Mouse (Mus musculus): ENCODE measurements around the gene Osr1.

Osr1 gene

GRCm38 (mm10) chr12:9569971-9570370, at the start of gene Osr1:
Gene Osr1 (plus strand): TSS chr12:9570116.
- DNase-seq (ENCODE audit: low spot score in 2 of 2) = peak in 1 of 2 experiments; percentile 44

- DNase-seq (ENCODE audit: low spot score in 2 of 2) = no peak
These were observed 19.6 kb upstream of the Osr1 start for GRCm38 (mm10) chr12:9550328-9550727.

DNA sequence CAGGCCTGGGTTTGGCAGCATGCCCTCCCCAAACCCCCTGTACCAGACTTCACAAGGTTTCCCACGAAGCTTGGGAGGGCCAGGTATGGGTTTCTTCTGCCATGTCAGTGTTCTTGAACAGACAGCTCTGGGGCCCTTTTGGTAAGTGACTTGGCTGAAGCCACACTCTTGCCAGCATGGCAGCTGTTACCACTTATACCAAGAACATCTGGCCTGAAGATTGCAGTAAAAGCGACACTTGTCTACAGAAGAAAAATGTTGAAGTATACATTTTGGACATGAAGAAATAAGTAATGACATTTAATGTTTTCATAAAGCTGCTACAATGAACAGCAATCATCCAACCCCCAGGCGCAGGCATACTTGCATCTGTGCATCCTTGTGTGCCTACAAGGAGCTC, 5.0 kb upstream of the Osr1 start:
- no peak for DNase-seq (ENCODE audit: low spot score in 2 of 2)

- no peak for DNase-seq (ENCODE audit: low spot score in 2 of 2)
These were observed 630 bp downstream of the Osr1 start for GRCm38 (mm10) chr12:9570496-9570995.

DNA sequence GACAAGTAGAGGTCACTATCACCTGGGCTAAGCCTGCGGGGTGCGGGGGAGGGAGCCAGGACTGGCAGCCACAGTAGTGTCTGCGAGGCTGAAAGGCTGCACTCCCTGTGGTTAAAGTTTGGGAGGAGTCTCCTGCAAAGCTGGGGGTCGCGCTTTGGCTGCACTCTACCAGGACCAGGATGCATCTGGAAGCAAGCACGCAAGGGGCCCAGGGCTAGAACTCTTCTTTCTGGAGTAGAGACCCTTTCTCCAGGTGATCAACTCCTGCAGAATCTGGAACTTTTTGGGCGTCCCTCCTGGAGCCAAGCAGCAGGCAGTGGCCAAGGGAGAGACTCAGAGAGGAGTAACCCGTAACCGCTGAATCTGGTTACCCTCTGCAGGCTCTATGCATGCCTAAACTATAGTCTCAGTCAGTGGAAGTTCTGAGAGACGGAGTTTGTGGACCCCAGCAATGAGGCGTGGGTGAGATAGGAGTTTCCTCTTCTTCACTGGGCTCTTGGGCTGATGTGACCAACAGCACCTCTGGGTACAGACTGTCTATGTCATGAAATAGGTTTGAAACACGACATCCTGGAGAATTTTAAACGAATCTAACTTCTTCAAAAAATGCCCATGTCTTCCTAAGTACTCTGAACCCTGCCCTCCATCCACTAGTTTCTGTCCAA, 1.5 kb downstream of the Osr1 start:
- no peak for DNase-seq (ENCODE audit: low spot score in 2 of 2)

- DNase-seq (ENCODE audit: low spot score in 2 of 2) = no peak
These were observed 2.1 kb downstream of the Osr1 start for GRCm38 (mm10) chr12:9572022-9572421.

DNA sequence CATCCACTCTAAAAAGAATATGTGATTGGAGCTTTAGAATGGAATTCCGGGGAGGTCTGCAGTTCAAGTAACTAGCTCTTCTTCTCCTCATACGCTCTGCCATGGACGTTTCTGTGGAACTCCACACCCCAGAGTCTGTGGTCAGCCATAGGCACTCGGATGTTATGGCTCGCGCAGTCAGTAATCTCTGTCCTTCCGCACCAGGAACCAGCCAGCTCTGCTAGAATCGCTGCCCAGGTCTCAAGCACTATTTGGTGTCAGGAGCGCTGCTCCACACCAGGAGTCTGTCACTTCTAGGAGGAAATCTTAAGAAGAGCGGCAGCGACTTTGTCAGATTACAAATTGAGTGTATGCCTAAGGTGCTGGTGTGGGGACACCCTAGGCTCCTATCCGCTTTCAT, 3.8 kb downstream of the Osr1 start:
- DNase-seq (ENCODE audit: low spot score in 2 of 2) = no peak

DNA sequence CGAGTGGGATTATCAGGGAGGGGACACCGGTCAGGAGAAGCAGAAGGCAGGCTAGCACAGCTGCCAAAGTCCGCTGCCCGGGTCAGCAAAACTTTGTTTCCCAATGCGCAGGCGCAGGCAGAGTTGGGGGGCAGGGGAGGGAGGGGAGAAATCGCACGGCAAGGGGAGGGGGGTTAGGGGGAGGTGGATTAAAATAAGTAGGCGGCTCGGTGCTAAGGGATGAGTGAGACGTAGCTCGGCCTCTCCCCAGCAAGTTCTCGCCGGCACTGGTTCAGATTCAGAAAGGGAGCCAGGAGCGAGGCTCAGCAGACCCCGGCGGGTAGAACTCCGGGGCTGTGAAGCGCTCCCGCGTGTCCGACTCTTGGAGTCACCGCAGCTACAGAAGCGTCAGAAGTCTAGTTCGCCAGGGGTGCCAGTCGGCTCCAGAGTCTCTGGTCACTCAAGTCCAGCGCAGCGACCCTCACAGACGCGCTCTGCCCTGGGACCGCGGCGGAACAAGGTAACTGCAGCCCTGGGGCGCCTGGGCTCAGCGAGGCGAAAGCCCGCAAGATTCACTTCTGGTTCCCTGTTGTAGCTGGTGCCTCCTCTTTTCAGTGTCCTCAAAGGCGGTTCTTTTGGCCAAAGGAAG, 4.4 kb downstream of the Osr1 start:
- DNase-seq (ENCODE audit: low spot score in 2 of 2) = no peak

DNA sequence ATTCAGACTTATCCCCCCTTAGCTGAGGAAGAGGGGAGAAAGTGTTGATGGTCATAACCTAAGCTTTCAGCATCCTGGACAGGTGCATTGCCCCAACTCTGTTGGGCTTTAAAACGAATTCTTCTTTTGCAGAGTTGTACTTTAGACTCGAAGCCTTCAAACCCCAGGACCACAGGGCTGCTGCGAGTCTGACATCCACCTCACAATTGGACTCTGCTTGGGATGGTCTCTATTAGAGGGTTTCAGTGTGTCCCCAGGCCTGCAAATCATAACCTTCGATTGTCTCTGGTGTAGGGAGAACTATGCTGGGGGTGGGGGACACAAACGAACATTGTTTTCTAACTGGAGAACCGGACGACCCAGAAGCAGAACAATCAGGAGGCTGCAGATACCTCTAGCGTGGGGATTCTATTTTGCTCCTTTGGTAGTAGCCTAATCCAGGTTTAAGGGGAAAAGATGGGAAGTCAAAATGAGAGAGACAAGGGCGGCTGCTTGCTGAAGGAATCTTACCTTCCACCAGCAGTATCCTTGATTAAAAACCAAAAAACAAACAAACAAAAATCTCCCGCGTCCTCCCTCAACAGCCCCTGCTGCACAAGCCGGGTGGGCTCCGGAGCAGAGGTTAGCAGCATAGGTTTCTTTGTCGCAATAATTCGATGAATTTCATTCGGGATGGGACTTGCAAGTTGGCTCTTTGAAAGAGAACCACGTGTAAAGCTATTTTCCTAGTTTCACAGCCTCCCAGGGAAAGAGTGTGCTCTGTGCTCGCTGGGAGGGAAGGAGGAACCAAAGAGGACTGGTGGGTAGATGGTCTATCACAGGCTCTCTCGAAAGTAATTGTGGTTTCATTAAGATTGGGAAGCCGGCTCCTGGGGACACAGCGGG, 5.5 kb downstream of the Osr1 start:
- no peak for DNase-seq (ENCODE audit: low spot score in 2 of 2)

- no peak for DNase-seq (ENCODE audit: low spot score in 2 of 2)
These were observed 6.2 kb downstream of the Osr1 start for GRCm38 (mm10) chr12:9576043-9576538.

DNA sequence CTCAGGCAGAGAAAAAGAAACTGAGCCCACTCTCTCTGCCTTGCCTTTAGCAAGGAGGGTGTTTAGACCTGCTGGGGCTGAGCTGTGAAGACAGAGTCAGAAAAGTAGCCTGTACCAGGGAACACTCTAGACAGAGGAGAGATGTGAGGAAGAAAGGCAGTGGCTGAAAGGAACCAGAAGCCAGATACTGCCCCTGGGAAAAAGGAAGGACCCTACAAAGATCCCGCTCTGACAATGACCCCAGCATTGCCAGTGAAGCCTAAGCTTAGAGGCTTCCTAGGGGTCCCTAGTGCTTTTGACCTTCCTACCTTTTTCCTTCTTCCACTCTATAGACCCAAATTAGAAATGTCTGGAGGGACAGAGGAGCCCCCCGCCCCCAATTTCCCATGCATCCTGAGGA, 7.7 kb downstream of the Osr1 start:
- no peak for DNase-seq (ENCODE audit: low spot score in 2 of 2)

DNA sequence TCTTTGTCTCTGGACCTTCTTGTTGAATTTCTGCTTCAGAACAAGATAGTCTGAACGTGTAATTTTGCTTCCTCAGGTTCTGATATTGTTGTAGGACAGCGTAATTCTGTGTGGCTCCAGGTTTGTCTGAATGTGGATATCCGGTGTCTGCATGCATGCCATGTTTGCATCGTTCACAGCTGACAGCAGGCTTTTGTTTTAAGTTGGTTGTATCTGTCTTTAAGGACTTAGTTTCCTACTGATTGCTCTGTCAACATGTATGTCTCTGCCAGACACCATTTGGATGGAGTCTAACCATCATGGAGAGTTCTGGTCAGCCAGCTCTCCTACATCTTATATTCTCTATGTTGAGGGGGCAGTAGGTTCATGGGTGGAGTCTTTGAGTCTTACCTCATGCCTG, 8.7 kb downstream of the Osr1 start:
- no peak for DNase-seq (ENCODE audit: low spot score in 2 of 2)

DNA sequence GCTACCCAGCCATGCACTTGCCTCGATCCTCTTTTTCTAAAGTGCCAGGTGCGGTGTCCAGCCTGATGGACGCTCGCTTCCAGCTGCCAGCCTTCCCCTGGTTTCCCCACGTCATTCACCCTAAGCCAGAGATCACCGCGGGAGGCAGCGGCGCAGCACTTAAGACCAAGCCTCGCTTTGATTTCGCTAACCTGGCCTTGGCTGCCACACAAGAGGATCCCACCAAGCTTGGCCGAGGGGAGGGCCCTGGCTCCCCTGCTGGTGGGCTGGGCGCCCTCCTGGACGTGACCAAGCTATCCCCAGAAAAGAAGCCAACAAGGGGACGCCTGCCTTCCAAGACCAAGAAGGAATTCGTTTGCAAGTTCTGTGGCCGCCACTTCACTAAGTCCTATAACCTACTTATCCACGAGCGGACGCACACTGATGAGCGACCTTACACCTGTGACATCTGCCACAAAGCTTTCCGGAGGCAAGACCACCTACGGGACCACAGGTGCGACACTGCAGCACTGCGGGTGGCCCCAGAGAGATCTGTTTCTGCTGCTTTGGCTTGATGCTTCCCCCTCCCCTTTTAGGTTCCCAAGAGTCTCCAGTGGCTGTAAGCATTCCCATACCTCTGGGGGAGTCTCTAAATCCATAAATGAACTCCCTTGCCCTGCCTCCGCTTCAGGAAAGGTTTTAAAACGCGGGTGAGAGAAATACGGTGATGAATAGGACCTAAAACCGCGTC, 9.6 kb downstream of the Osr1 start:
- DNase-seq (ENCODE audit: low spot score in 2 of 2) = no peak

- DNase-seq (ENCODE audit: low spot score in 2 of 2) = no peak
These were observed 10.4 kb downstream of the Osr1 start for GRCm38 (mm10) chr12:9580041-9580905.

DNA sequence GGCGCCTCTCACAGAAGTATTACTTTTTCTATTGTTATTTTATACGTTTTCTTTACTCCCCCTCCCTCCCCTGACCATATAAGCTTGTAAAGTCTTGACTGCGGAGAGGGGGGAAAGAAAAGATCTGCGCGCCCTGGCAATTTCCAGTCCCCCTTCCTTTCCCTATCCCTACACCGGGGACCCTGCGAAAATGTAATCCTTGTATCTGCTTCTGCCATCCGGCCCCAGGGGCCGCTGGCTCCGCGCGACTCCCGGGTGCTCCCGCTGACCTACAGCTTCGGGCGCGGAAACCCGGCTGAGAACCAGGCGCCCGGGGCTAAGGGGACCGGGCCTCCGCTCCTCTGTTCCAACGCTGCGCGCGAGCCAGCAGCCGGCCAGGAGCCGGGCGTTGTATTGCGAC, 11.1 kb downstream of the Osr1 start:
- no peak for DNase-seq (ENCODE audit: low spot score in 2 of 2)

DNA sequence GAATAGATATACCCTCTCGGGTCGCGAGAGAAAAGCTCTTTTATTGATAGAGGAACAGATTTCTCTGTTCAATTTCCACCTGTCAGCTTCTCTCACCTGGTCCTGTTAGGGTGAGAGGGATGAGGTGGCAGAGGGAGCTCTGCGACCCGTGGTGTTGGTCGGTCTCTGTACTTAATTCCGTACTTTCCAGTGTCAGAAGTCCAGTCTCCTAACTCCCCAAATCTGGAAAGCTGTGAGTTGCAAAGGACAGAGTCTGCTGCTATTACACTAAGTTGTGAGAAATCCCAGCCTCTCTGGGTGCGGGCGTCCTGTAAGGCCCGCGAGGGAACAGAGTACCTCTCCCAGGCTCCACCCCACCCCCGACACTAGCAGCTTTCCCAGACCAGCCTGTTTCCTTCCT, 11.6 kb downstream of the Osr1 start:
- no peak for DNase-seq (ENCODE audit: low spot score in 2 of 2)

DNA sequence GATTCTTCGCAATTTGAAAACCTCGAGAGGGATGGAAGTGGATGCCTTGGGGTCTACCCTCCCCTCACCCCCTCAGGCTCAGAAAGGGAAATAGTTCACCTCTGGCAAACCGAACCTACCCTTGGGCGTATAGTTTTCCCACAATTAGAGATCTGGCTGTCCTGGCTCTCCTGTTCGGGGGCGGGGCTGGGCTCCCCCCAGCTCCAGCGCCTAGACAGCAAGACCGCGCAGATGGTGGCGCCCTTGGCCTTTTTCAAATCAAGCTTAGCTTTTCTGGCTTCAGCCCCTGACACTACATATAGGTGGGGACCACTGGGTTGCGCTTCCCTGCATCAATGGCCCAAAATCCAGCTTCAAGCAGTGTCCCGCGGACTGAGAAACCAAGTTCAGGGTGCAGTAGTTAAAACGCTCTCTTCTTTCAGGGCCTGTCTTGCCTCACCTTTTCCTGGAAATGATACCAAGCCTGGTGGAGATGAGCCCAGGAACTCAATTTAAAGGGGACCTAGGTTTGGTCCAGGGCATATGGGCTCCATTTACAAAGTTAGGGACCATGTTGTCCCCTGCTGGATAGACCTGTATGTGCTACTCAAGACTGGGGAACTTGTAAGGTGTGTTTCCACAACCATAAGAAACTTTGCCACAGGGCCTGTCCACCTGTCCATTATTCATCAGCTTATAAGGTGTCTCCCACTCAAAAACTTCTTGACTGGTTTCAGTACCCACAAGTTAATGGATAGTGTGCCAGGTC, 12.5 kb downstream of the Osr1 start:
- DNase-seq (ENCODE audit: low spot score in 2 of 2) = no peak

GRCm38 (mm10) chr12:9583380-9583779, 13.5 kb downstream of the Osr1 start:
- no peak for DNase-seq (ENCODE audit: low spot score in 2 of 2)

- no peak for DNase-seq (ENCODE audit: low spot score in 2 of 2)
These were observed 14.6 kb downstream of the Osr1 start for GRCm38 (mm10) chr12:9584366-9585084.

Data from left cerebral cortex, adult 9 months (tissue).